Mouse (Mus musculus): ENCODE data around the gene Zfp871. TPM values are rescaled to one million over a fixed set of nuclear protein-coding genes. Genes with fewer than 3 reads are reported as not detected.

Gene Zfp871
- 26.7 and 28.9 TPM in 2 replicates for polyA plus RNA-seq (2015; fragmentation: Nextera tagmentation; extraction: Ambion mirVana)

DNA sequence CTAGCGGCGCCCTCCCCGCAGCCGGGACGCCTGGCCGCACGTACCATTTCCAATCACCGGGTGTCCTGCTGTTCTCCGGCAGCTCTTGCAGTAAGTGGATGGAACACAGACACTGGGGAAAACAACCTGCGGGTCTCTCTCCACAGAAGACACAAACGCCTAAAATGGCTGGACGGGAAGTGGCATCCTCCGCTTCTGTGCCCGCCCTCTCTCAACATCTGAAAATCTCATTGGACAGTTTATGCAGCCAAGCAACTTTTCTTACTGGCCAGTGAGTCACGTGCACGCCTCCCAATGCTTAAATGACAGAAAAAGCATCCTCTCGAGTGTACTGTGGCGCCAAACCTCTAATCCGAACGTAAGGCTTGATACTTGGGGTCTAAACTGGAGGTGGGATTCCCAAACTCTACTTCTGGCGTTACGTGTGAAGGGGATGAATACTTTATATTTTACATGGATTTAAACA lies at the start of gene Zfp871:
Zfp871 (minus strand) TSS at position 194 of the 466 bp plus-strand sequence.
- under 1% methylated on average over 22 of the region's 22 CpGs for WGBS
- H3K36me3 ChIP-seq = 0 out of 2 replicates have a peak, but pooled peaks cover 11% of the 10 kb centered on the region
- H3K4me3 ChIP-seq (replicated peaks) = peak within 1 kb of the TSS; percentile 88
- H3K4me2 ChIP-seq (replicated peaks) = peak within 1 kb of the TSS; percentile 59
- peak within 1 kb of the TSS; percentile 96 for H3K9ac ChIP-seq
- peak within 1 kb of the TSS; percentile 98 for H3K27ac ChIP-seq
- H3K4me1 ChIP-seq (replicated peaks) = peaks cover 7% of the 10 kb centered on the region
- no peaks in the 10 kb centered on the region for H3K27me3 ChIP-seq (replicated peaks)
- peak; percentile 97 for ATAC-seq
- no peaks in the 10 kb centered on the region for H3K9me3 ChIP-seq

DNA sequence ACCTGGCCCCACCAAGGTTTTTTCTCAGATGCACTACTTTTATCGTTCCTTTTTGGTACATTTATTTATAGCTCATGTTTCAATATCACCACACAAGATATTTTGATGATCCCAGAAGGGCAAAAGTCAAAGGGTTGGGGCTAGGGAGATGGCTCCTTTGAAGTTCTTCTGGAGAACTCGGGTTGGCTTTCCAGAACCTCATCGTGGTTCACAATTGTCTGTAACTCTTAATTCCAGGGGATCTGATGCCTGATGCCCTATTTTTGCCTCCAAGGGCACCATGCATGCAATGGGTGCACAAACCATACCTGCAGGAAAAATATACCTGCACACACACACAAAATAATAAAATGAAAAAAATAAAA lies 42.3 kb upstream of the Zfp871 start:
- no peak for ATAC-seq
- Histone ChIP-seq H3K9me3 (no peaks in the 10 kb centered on the region), H3K4me3 (replicated peaks) (peak overlapping the region; percentile 68), H3K4me2 (replicated peaks) (peak overlapping the region; percentile 64), H3K27me3 (replicated peaks) (no peaks in the 10 kb centered on the region), H3K27ac (no peak overlapping the region), H3K9ac (no peak overlapping the region), H3K4me1 (replicated peaks) (no peaks in the 10 kb centered on the region), H3K36me3 (peaks cover 5% of the 10 kb centered on the region; the same call in 1 of the 2 replicates)
- WGBS = 35% methylated on average over 3 of the region's 3 CpGs

GRCm38 (mm10) chr17:32829540-32830417 lies 41.7 kb upstream of the Zfp871 start, which contains the start of gene Zfp799:
Zfp799 (minus strand) TSS chr17:32830261.
- Histone ChIP-seq H3K4me2 (replicated peaks) (peak within 1 kb of the TSS; percentile 64), H3K36me3 (peaks cover 5% of the 10 kb centered on the region; the same call in 1 of the 2 replicates), H3K27me3 (replicated peaks) (no peaks in the 10 kb centered on the region), H3K4me3 (replicated peaks) (peak within 1 kb of the TSS; percentile 68), H3K27ac (peak within 1 kb of the TSS; percentile 66), H3K9ac (peak within 1 kb of the TSS; percentile 89), H3K4me1 (replicated peaks) (no peaks in the 10 kb centered on the region), H3K9me3 (no peaks in the 10 kb centered on the region)
- ATAC-seq = peak; percentile 99
- 1% methylated on average over 35 of the region's 35 CpGs for WGBS

DNA sequence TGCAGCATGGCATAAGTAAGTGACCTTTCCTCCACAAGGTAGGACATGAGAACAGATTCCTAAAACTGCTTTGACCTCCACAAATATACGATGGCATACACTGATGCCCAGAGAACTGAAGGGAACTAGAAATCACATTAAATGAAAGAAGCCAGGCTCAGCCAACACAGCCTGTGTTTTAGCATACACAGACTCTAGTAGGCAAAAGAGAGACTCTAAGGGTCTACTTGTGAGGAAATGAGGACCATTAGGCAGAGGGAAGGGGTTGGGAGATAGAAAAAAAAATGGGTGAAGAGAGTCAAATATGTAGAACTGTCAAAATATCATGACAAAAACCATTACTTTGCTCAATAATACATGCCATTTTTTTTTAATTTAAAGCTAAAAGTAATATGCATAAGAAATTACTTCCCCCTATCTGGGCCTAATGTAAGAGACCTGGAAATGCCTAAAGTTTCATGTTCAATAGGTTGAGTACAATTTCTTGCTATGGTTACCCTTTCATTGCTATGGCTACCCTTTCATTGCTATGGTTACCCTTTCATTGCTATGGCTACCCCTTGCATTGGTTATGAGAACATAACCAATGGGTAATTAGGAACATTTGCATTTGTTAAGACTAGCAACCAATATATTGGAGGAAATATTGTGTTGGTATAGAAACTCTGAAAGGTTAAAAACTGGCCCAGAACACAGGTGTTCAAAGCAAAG lies 28.1 kb upstream of the Zfp871 start:
- Histone ChIP-seq H3K4me2 (replicated peaks) (no peak overlapping the region), H3K4me1 (replicated peaks) (no peaks in the 10 kb centered on the region)
- 96% methylated on average over 1 of the region's 1 CpGs for WGBS

GRCm38 (mm10) chr17:32814136-32814535 lies 26.0 kb upstream of the Zfp871 start:
- no peak overlapping the region for H3K27ac ChIP-seq
- no peak for ATAC-seq
- H3K4me1 ChIP-seq (replicated peaks) = no peaks in the 10 kb centered on the region

More for the DNA sequence above, 28.1 kb upstream of the Zfp871 start:
- H3K36me3 ChIP-seq = peaks cover 21% of the 10 kb centered on the region
- no peak overlapping the region for H3K27ac ChIP-seq
- no peak for ATAC-seq
- H3K9ac ChIP-seq = no peak overlapping the region
- no peaks in the 10 kb centered on the region for H3K9me3 ChIP-seq
- no peaks in the 10 kb centered on the region for H3K27me3 ChIP-seq (replicated peaks)
- no peak overlapping the region for H3K4me3 ChIP-seq (replicated peaks)

DNA sequence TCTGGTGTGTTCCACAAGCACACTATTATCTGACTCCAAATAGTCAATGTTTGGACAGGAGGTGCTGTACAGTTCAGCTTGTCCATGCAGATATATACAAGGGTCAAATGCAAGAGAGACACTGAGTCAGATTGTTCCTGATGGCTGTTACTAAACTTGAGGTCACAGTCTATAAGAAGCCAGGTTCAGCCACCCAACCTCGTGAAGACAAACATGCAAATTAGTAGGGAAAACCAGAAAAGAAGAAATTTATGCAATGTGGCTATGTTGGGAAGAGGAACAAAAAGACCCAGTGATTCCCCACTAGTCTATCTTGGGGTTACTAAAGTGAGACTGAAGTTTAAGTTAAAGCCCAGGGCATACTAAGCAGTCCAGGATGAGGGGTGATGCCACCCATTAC lies 22.6 kb upstream of the Zfp871 start:
- Histone ChIP-seq H3K4me3 (replicated peaks) (no peak overlapping the region), H3K4me1 (replicated peaks) (no peaks in the 10 kb centered on the region), H3K27ac (no peak overlapping the region), H3K4me2 (replicated peaks) (no peak overlapping the region), H3K9ac (no peak overlapping the region), H3K9me3 (no peaks in the 10 kb centered on the region), H3K36me3 (no peaks in the 10 kb centered on the region), H3K27me3 (replicated peaks) (no peaks in the 10 kb centered on the region)
- 49% methylated on average over 1 of the region's 1 CpGs for WGBS
- ATAC-seq = no peak

More at GRCm38 (mm10) chr17:32814136-32814535, 26.0 kb upstream of the Zfp871 start:
- Histone ChIP-seq H3K9ac (no peak overlapping the region), H3K9me3 (no peaks in the 10 kb centered on the region), H3K27me3 (replicated peaks) (no peaks in the 10 kb centered on the region), H3K4me3 (replicated peaks) (no peak overlapping the region), H3K36me3 (peaks cover 6% of the 10 kb centered on the region; the same call in 1 of the 2 replicates), H3K4me2 (replicated peaks) (no peak overlapping the region)
- WGBS = 72% methylated on average over 7 of the region's 7 CpGs

GRCm38 (mm10) chr17:32809544-32810374 lies 21.7 kb upstream of the Zfp871 start, which contains the start of gene Zfp811:
Zfp811 (minus strand) TSS chr17:32809931.
- H3K9ac ChIP-seq = peak within 1 kb of the TSS; percentile 46
- H3K27me3 ChIP-seq (replicated peaks) = no peaks in the 10 kb centered on the region
- H3K27ac ChIP-seq = peak within 1 kb of the TSS; percentile 76
- 0% methylated on average over 17 of the region's 17 CpGs for WGBS
- ATAC-seq = peak; percentile 90
- H3K9me3 ChIP-seq = no peaks in the 10 kb centered on the region
- H3K4me2 ChIP-seq (replicated peaks) = peak within 1 kb of the TSS; percentile 58
- peak within 1 kb of the TSS; percentile 45 for H3K4me3 ChIP-seq (replicated peaks)
- no peaks in the 10 kb centered on the region for H3K36me3 ChIP-seq
- no peaks in the 10 kb centered on the region for H3K4me1 ChIP-seq (replicated peaks)

- Histone ChIP-seq H3K4me2 (replicated peaks) (peak overlapping the region; percentile 58), H3K36me3 (no peaks in the 10 kb centered on the region), H3K9ac (peak overlapping the region; percentile 28), H3K4me1 (replicated peaks) (no peaks in the 10 kb centered on the region), H3K4me3 (replicated peaks) (peak overlapping the region; percentile 45), H3K27me3 (replicated peaks) (no peaks in the 10 kb centered on the region), H3K9me3 (no peaks in the 10 kb centered on the region), H3K27ac (no peak overlapping the region)
- WGBS = 5% methylated on average over 8 of the region's 8 CpGs
- no peak for ATAC-seq
These were observed 20.8 kb upstream of the Zfp871 start for GRCm38 (mm10) chr17:32808921-32809320.

- Histone ChIP-seq H3K4me1 (replicated peaks) (peaks cover 7% of the 10 kb centered on the region), H3K36me3 (0 out of 2 replicates have a peak, but pooled peaks cover 2% of the 10 kb centered on the region), H3K27me3 (replicated peaks) (no peaks in the 10 kb centered on the region), H3K4me3 (replicated peaks) (no peak overlapping the region), H3K4me2 (replicated peaks) (peak overlapping the region; percentile 57; the same call in 1 of the 2 replicates), H3K27ac (no peak overlapping the region), H3K9me3 (no peaks in the 10 kb centered on the region), H3K9ac (no peak overlapping the region)
- 79% methylated on average over 8 of the region's 8 CpGs for WGBS
- no peak for ATAC-seq
These were observed 1.2 kb upstream of the Zfp871 start for GRCm38 (mm10) chr17:32789244-32789643.

DNA sequence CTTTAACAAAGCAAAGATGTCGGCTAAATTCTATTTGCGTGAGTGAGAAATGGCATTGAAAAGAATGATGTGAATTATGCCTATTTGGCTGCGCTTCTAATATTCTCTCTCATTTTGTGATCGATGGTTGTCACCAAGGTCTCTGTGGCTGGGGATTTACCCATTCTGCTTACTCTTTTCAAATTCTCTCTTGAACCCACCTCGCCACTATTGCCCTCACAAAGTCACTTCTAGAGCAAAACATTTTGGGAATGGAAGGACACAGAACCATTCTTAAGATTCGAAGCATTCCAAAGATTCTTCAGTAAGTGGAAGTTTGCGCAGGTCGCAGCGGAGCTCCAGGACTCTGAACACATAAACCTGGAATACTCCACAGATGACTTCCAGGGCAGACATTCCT lies 489 bp upstream of the Zfp871 start:
- Histone ChIP-seq H3K4me3 (replicated peaks) (peak overlapping the region; percentile 88), H3K4me1 (replicated peaks) (peaks cover 7% of the 10 kb centered on the region), H3K9ac (0 out of 2 replicates have a peak overlapping the region, but pooled peaks have one; percentile 21), H3K27ac (no peak overlapping the region), H3K36me3 (0 out of 2 replicates have a peak, but pooled peaks cover 8% of the 10 kb centered on the region), H3K4me2 (replicated peaks) (peak overlapping the region; percentile 57), H3K9me3 (no peaks in the 10 kb centered on the region), H3K27me3 (replicated peaks) (no peaks in the 10 kb centered on the region)
- 3% methylated on average over 9 of the region's 9 CpGs for WGBS
- ATAC-seq = no peak

- Histone ChIP-seq H3K9ac (peak overlapping the region; percentile 96), H3K9me3 (no peaks in the 10 kb centered on the region), H3K27me3 (replicated peaks) (no peaks in the 10 kb centered on the region), H3K27ac (peak overlapping the region; percentile 98), H3K4me2 (replicated peaks) (peak overlapping the region; percentile 59), H3K36me3 (0 out of 2 replicates have a peak, but pooled peaks cover 11% of the 10 kb centered on the region), H3K4me3 (replicated peaks) (peak overlapping the region; percentile 88), H3K4me1 (replicated peaks) (peaks cover 7% of the 10 kb centered on the region)
- peak; percentile 88 for ATAC-seq
- 2% methylated on average over 31 of the region's 31 CpGs for WGBS
These were observed 522 bp downstream of the Zfp871 start for GRCm38 (mm10) chr17:32787436-32788093.

Data from intestine, embryonic 15.5 days (tissue).